Mouse (Mus musculus) intestine, embryonic 16.5 days (tissue): Measurements from ENCODE around the gene Srgap3. TPM values are rescaled to one million over a fixed set of nuclear protein-coding genes. Genes with fewer than 3 reads are reported as not detected.
A peak's percentile ranks its signal among the peaks of the same experiment; 100 is the strongest.

Experiments
- ATAC-seq: fragments of 200-750 bp; cut with Nextera tagmentation; 2 replicates; pipeline ENCODE4 v1.8.0; 2017; ENCODE audit warnings: moderate TSS enrichment, moderate library complexity
- H3K27ac ChIP-seq: fragments of 300-500 bp; sonication (generic); 2 replicates; pipeline ENCODE4 v1.5.1; 2014; ENCODE audit warnings: mild to moderate bottlenecking, low read length
- H3K27me3 ChIP-seq: fragments of 300-500 bp; sonication (generic); replicated peaks from 2 replicates; pipeline ENCODE4 v1.6.1; 2014; ENCODE audit warnings: low read length, control low read depth, mixed read lengths; ENCODE audit not compliant: control insufficient read depth, insufficient read depth
- H3K36me3 ChIP-seq: fragments of 300-500 bp; sonication (generic); 2 replicates; pipeline ENCODE4 v1.6.1; 2014; ENCODE audit warnings: low read length, control low read depth; ENCODE audit not compliant: control insufficient read depth, insufficient read depth
- H3K4me1 ChIP-seq: fragments of 300-500 bp; sonication (generic); 2 replicates; pipeline ENCODE4 v1.6.1; 2014; ENCODE audit warnings: low read length, control low read depth, mixed read lengths; ENCODE audit not compliant: control insufficient read depth, insufficient read depth
- H3K4me2 ChIP-seq: fragments of 300-500 bp; sonication (generic); 2 replicates; pipeline ENCODE4 v1.6.1; 2014; ENCODE audit warnings: low read depth, low read length, control low read depth
- H3K4me3 ChIP-seq: fragments of 300-500 bp; sonication (generic); 2 replicates; pipeline ENCODE4 v1.5.1; 2014; ENCODE audit warnings: mild to moderate bottlenecking, low read length
- H3K9ac ChIP-seq: fragments of 300-500 bp; sonication (generic); 2 replicates; pipeline ENCODE4 v1.6.1; 2014; ENCODE audit warnings: low read depth, low read length
- H3K9me3 ChIP-seq: fragments of 300-500 bp; sonication (generic); 2 replicates; pipeline ENCODE4 v1.6.1; 2016; ENCODE audit warnings: low read length, control low read depth; ENCODE audit not compliant: control insufficient read depth
- WGBS: fragments of 180-500 bp; shearing (Covaris S2); extraction: QIAGEN DNeasy Blood & Tissue Kit; methylation state at CpG from one replicate; pipeline ENCODE4 v1.1.7; 2014; 5-methylcytosine and 5-hydroxymethylcytosine counted together
- polyA plus RNA-seq: library from polyadenylated mRNA; unstranded; fragments of >200 nt; fragmentation: Nextera tagmentation; extraction: Ambion mirVana; gene quantifications from 2 replicates; pipeline ENCODE4 v1.2.1, GENCODE M21; 2015

Gene Srgap3
- polyA plus RNA-seq, 1 experiment from 2014 or later = 3.5 TPM

DNA sequence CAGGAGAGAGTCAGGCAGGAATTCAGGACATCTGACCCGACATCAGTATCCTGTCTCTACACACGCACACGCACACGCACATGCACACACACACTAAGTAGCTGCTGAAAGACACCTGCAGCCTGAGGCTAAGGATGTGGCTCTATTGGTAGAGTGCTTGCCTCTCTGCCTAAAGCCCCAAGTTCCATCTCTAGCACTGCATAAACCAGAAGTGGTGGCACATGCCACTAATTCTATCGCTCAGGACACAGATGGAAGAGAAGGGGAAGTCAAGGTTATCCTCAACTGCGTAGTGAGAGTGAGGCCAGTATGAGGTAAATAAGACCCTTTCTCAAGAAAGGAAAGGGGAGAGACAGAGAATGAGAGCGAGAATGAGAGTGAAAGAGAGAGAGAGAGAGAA is 6.8 kb upstream of the Srgap3 start:
- H3K27me3 ChIP-seq = no peaks in the 10 kb centered on the region
- no peak overlapping the region for H3K27ac ChIP-seq
- H3K36me3 ChIP-seq = no peaks in the 10 kb centered on the region
- no peaks in the 10 kb centered on the region for H3K9me3 ChIP-seq
- H3K4me3 ChIP-seq = no peak overlapping the region
- peaks cover 4% of the 10 kb centered on the region; the same call in 1 of the 2 replicates for H3K4me1 ChIP-seq
- no peak overlapping the region for H3K9ac ChIP-seq
- no peak overlapping the region for H3K4me2 ChIP-seq
- no peak for ATAC-seq
- WGBS = 83% methylated on average over 7 of the region's 7 CpGs

DNA sequence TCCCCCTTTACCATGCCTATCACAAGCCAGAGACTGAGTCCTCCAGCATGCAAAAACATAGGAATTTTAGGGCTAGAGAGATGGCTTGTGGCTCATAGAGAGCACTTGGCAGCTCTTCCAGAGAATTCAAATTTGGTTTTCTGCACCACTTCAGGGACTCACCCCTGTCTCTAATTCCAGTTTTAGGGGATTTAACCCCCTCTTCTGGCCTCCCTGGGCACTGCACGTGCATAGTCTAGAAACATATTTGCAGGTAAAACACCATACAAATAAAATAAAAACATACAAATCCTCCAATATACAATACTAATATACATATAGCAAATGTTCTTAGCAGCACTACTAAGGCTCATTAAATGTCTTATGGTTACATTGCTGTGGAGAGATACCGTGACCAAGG is 4.2 kb upstream of the Srgap3 start:
- no peak for ATAC-seq
- H3K4me2 ChIP-seq = no peak overlapping the region
- H3K27me3 ChIP-seq = no peaks in the 10 kb centered on the region
- WGBS = 83% methylated on average over 2 of the region's 2 CpGs
- no peaks in the 10 kb centered on the region for H3K9me3 ChIP-seq
- H3K36me3 ChIP-seq = no peaks in the 10 kb centered on the region
- no peak overlapping the region for H3K27ac ChIP-seq
- peaks cover 12% of the 10 kb centered on the region for H3K4me1 ChIP-seq
- no peak overlapping the region for H3K4me3 ChIP-seq
- H3K9ac ChIP-seq = no peak overlapping the region

DNA sequence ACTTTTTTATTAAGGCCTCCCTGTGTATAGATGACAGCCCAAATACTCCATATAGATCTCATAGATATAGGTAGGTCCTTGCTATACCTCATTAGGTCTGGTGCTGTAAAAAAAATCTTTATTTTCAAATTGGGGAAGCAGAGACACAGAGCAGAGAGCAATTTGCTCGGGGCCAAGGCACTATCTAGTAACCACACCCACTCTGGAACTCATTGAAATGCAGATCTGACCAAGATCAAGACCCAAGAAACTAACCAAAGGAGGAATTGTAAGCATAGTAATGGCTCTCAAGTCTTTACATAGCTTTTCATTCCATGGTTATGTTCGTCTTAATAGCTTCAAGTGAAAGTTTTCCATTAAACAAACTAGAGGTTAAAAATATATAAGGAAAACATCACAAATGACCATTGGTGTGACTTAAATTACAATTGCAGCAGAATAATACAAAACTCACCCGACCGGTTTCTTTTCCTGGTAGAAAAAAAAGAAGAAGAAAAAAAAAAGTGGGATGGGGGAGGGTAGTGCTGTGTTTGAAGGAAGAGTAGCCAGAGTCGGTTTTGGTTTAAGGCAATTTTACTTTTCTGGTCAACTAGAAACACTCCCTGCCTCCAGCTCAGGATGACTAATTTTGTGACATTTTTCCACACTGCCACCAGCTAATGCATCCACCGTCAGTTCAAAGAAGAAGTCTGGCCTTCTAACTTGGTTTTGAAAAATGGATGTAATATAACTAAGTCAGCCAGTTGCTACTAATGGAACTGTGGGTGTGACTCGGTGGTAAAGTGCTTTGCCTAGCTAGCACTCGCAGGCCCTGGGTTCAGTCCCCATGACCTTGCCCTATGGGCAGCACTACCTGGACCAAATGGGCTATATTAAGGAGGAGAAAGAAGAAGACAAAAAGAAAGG is 3.4 kb upstream of the Srgap3 start:
- no peak overlapping the region for H3K9ac ChIP-seq
- H3K9me3 ChIP-seq = no peaks in the 10 kb centered on the region
- no peak overlapping the region for H3K4me3 ChIP-seq
- H3K4me1 ChIP-seq = peaks cover 15% of the 10 kb centered on the region
- H3K27ac ChIP-seq = no peak overlapping the region
- H3K36me3 ChIP-seq = no peaks in the 10 kb centered on the region
- ATAC-seq = peak; percentile 24; the same call in 1 of the 2 replicates
- 32% methylated on average over 8 of the region's 8 CpGs for WGBS
- no peaks in the 10 kb centered on the region for H3K27me3 ChIP-seq
- no peak overlapping the region; the same call in 1 of the 2 replicates for H3K4me2 ChIP-seq

DNA sequence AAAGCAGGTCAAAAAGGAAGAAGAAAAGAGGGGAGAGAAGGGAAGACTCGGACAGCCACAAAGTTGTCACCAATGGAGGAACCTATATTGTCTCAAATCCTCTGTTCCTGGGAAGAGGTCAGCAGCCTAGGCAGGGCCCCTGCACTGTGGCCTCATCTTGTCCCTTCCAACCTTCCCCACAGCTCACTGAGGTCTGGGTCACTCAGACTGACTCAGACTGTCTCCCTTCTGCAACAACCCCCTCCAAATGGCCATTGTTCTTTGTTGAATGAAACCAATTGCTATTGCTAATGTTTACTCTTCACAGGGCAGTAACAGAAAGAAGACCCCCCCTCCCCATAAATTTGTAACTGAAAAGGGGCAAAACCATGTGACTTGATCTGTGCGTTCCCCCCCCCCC is 2.2 kb upstream of the Srgap3 start:
- no peak overlapping the region for H3K27ac ChIP-seq
- H3K4me2 ChIP-seq = no peak overlapping the region
- no peak overlapping the region for H3K9ac ChIP-seq
- no peaks in the 10 kb centered on the region for H3K9me3 ChIP-seq
- no peaks in the 10 kb centered on the region for H3K27me3 ChIP-seq
- no peaks in the 10 kb centered on the region for H3K36me3 ChIP-seq
- ATAC-seq = no peak
- peaks cover 23% of the 10 kb centered on the region for H3K4me1 ChIP-seq
- no peak overlapping the region for H3K4me3 ChIP-seq
- 62% methylated on average over 2 of the region's 2 CpGs for WGBS

DNA sequence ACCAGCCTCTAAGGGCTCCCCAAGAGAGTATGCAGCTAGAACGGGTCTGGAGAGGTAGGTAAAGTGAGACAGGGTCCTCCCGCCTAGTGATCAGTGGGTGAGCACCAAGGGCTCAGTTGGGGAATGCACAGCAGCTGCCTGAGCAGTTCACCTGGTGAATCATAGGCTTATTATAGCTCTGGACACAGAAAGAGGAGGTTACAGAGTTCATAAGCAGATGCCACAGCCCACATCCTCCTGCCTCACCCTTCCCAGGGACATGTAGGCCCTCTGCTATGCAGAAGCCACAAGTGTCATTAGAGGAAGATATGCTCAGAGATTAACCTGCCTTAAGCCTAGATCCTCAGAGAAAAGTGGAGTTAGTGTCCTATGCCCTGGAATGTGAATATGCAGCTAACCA is 1.4 kb upstream of the Srgap3 start:
- 79% methylated on average over 2 of the region's 2 CpGs for WGBS
- H3K27ac ChIP-seq = no peak overlapping the region

DNA sequence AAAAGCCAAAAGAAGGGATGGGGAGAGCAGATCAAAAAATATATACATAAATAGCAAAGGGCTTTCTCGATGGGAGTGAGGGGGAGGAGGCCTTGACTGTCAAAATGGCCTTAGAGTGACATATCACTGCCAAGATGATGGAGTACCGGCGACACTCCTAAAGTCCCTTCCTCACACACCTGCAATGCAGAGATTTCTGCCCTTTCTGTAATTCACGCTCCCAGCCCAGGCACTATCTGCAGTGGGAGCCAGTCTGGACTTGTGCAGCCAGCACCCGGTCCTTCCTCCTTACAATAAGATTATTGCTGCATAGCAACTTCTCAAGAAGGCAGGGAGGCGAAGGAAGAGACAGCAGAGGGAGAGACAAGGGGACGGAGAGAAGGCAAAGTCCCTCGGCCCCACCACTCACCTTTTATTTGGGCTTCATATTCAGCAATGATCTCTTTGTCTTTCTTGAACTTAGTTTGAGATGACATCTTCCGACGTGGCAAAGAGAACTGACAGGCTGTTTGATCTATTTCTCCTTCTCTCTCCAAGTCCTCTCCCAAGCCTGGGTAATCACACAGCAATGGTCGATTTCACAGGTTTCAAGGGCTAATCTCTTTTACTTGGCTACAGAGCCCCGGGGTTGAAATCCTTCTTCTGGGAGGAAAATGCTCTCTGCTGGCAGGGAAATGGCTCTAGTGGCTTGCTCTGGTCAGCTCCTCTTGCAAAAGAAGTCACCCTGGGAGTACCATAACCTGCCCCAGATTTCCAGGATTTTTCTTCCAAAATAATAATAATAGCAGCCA is 850 bp downstream of the Srgap3 start:
- Histone ChIP-seq H3K4me3 (peak overlapping the region; percentile 68), H3K9ac (peak overlapping the region; percentile 78), H3K27me3 (no peaks in the 10 kb centered on the region), H3K36me3 (no peaks in the 10 kb centered on the region), H3K4me1 (peaks cover 23% of the 10 kb centered on the region), H3K4me2 (peak overlapping the region; percentile 89), H3K9me3 (no peaks in the 10 kb centered on the region), H3K27ac (peak overlapping the region; percentile 29; the same call in 1 of the 2 replicates)
- ATAC-seq = peak; percentile 6; the same call in 1 of the 2 replicates
- WGBS = 11% methylated on average over 12 of the region's 12 CpGs

More for the DNA sequence above, 1.4 kb upstream of the Srgap3 start:
- Histone ChIP-seq H3K36me3 (no peaks in the 10 kb centered on the region), H3K9ac (no peak overlapping the region), H3K4me2 (no peak overlapping the region), H3K9me3 (no peaks in the 10 kb centered on the region), H3K4me3 (no peak overlapping the region), H3K27me3 (no peaks in the 10 kb centered on the region), H3K4me1 (peaks cover 23% of the 10 kb centered on the region)
- peak; percentile 6; the same call in 1 of the 2 replicates for ATAC-seq

DNA sequence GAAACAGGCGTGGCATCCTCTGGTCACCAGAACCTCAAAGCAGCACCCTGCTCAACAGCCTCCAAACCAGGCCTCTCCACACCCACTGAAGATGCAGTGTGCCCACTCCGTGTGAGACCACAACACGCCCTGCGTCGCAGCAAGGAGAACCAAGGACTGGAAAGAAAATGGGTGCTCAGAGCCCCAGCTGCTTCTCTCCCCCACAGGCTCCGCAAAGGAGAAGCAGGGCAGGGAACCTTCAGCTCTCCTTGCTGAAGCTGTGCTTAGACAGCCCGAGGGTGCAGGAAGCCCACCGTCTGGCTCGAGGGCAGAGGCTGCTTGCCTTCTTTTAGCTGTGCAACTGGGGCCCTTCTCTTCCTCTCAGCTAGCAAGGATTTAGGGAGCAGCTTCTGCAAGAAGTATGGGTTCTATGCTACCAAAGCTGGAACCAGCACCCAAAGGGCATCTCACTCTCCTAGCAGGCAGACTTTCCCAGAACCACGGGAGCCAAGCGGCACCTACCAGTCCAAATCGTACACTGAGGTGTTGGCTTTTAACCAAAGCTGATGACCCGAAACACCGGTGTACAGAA is 1.8 kb downstream of the Srgap3 start:
- Histone ChIP-seq H3K4me3 (peak overlapping the region; percentile 68), H3K27ac (no peak overlapping the region), H3K4me1 (peaks cover 23% of the 10 kb centered on the region), H3K9ac (peak overlapping the region; percentile 63), H3K4me2 (peak overlapping the region; percentile 89), H3K36me3 (no peaks in the 10 kb centered on the region), H3K9me3 (no peaks in the 10 kb centered on the region), H3K27me3 (no peaks in the 10 kb centered on the region)
- WGBS = 48% methylated on average over 14 of the region's 14 CpGs
- no peak for ATAC-seq

DNA sequence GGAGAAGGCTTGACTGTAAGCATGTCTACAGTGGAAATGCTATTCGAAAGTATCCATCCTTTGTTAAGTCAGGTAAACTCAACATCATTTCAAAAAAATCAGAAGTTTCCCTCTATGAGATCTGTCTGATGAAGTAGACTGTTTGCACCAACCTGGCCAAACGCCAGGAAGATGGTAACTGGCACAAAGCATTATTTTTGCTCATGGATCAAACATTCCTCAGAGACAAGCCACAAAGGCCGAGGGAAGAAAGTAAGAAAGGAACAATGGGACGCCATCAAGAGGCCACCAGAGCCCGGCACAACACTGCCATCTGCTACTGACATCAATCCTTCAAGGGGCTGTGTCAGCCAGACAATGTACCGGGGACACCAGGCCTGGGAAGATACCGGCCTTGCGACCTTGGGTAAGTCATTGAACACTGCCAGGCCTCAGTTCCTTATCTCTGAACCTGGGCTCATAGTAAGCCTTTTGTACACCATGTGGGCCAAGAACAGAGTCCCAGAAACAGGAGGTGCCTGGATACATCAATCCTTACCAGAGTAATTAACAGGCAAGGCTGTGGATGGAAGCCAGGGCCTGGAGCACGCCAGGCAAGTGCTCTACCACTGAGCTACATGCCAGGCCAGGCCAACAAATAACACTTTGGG is 3.3 kb downstream of the Srgap3 start:
- no peaks in the 10 kb centered on the region for H3K27me3 ChIP-seq
- no peaks in the 10 kb centered on the region for H3K9me3 ChIP-seq
- no peak overlapping the region for H3K4me3 ChIP-seq
- no peak overlapping the region for H3K27ac ChIP-seq
- ATAC-seq = no peak
- 73% methylated on average over 9 of the region's 9 CpGs for WGBS
- H3K9ac ChIP-seq = no peak overlapping the region
- no peak overlapping the region for H3K4me2 ChIP-seq
- H3K36me3 ChIP-seq = no peaks in the 10 kb centered on the region
- H3K4me1 ChIP-seq = peaks cover 19% of the 10 kb centered on the region

DNA sequence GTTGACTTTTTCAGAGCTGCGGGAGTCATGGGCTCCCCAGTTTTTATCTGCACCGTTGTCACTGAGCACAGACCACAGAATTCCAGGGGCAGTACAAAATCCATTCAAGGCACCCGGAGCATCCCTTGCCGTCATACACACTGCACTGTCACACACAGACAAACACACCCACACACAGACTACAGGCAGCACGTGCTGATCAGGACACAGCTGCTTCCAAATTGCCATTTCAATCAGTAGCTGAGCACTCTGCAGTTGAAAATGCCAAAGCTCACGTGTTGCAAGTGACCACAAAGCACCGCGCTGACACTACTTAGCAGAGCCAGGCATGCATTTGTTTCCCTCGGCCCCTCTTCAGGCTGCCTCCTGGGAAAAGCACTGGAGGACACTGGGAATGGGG is 7.8 kb downstream of the Srgap3 start:
- ATAC-seq = no peak
- Histone ChIP-seq H3K4me1 (no peaks in the 10 kb centered on the region), H3K9me3 (no peaks in the 10 kb centered on the region), H3K27ac (no peak overlapping the region), H3K36me3 (no peaks in the 10 kb centered on the region), H3K4me2 (no peak overlapping the region), H3K27me3 (no peaks in the 10 kb centered on the region), H3K4me3 (no peak overlapping the region), H3K9ac (no peak overlapping the region)
- 89% methylated on average over 9 of the region's 9 CpGs for WGBS
